Mouse (Mus musculus) ovary, postnatal 36 days (tissue): ENCODE data around the gene Got2.

Source experiments
- DNase-seq: peaks from one replicate; pipeline ENCODE4 v3.0.0; 2022; ENCODE audit warnings: low spot score, mixed read lengths

The Got2 gene

DNA sequence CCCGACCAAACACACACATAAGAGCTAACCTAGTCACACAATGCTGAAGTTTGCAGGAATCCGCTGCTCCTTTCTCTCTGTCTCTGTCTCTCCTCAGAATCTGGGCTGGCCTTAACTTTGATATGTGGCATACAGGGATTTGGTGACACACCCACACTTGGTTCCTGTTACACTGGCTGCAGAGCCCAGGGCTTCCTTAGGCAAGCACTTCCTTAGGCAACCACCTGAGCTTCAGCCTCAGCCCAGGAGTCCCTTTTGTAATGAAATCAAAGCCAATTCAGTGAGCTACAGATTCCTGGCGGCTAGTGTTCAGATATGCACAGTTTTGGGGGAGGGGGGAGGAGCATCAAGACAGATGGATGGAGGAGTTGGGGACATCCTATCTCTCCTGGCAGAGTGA, 70.8 kb downstream of the Got2 start:
- no peak for DNase-seq

DNA sequence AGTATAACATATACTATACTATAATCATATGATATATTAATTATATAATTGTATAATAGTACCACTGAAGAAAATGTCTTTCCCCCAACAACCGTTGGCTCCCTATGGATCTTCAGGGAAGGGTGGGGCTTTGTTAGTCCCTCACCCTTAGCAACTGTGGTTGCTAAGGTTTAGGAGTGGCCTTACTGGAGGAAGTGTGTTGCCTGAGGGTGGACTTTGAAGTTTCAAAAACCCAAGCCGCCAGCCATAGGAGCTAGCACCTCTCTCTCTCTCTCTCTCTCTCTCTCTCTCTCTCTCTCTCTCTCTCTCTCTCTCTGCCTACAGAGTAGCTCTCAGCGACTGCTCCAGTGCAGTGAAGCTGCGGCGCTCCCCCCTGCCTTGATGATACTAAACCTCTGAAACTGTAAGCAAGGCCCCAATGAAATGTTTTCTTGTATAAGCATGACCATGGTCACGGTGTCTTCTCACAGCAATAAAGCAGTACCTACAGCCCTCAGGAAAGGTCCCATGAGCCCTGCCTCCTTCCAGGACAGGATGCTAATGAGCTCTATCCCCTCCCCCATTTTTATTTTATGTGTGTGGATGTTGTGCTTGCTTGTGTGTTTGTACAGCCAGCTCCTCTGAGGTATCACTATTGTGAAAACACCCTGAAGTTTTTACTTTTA, 72.2 kb downstream of the Got2 start:
- no peak for DNase-seq
